Mouse (Mus musculus): ENCODE data around the gene Vps16.

GRCm38 (mm10) chr2:130388796-130389195, 35.3 kb upstream of the Vps16 start:
- TF ChIP-seq CTCF (IDR thresholded peaks at IDR 0.05; ENCODE audit: extremely low read depth, insufficient read length, insufficient replicate concordance, low read depth, low read length) (no peak), POLR2A (IDR thresholded peaks at IDR 0.05; ENCODE audit: low read depth, low read length) (no peak)

All from small intestine, adult 2 months (tissue).